ENCODE assay signal across 8 mouse cellular contexts in the genomic region with DNA sequence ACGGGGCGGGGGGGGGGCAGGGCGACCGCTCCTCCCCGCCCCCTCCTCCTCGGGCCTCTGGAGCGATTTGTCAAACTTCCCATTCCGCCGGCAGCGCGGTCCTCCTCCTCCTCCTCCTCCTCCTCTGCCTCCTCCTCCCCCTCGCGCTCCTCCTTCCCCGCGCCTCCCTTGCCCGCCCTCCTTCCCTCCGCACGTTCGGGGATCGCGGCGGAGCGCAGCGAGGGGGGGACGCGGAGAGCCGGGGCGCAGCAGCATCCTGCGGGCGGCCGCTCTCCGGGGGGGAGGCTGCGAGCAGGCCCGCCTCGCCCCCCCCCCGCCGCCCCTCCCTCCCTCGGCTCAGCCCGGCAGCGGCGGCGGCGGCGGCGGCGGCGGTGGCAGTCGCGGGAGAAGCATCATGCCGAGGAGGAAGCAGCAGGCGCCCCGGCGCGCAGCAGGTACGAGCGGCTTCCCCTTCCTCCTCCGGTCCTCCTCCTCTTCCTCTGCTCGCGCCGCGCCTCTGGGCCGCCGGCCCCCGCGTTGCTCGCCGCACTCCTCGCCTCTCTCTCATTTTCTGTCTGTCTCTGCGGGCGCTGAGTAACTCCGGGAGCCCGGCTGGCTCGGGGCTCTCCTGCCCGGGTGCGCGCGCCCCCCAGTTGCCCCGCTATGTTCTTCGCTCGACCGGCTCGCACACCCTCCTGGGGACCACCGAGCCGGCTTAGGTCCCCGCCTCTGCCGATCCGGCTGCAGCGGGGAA. TPM values are rescaled to one million over a fixed set of nuclear protein-coding genes. Genes with fewer than 3 reads are reported as not detected.
A peak's percentile ranks its signal among the peaks of the same experiment; 100 is the strongest.
DNase-seq lines count a peak whose midpoint lies in the region; ATAC-seq and TF ChIP-seq lines count a peak whose summit lies in the region.

Tshz3 (plus strand) TSS at position 263 of the 733 bp plus-strand sequence.

- peaks cover 22% of the 10 kb centered on the region for H3K4me1 ChIP-seq in intestine, embryonic 16.5 days (ENCODE audit: control insufficient read depth, insufficient read depth, low read length)
- H3K4me1 ChIP-seq in small intestine, adult 2 months (ENCODE audit: control insufficient read depth, insufficient read depth, insufficient read length, low read length), result peaks cover 3% of the 10 kb centered on the region

- no peak for TF ChIP-seq POLR2A in small intestine, adult 2 months (IDR thresholded peaks at IDR 0.05; ENCODE audit: low read depth, low read length)

- 0% methylated on average over 47 of the region's 88 CpGs for WGBS in intestine, embryonic 16.5 days
- under 1% methylated on average over 60 of the region's 88 CpGs for WGBS in small intestine, adult 2 months

- H3K27me3 ChIP-seq in intestine, embryonic 16.5 days (replicated peaks; ENCODE audit: control insufficient read depth, insufficient read depth, low read length), result peaks cover 15% of the 10 kb centered on the region
- H3K27me3 ChIP-seq in small intestine, adult 2 months (ENCODE audit: control insufficient read depth, insufficient read depth, low read length), result peaks cover 17% of the 10 kb centered on the region; the same call in 1 of the 2 replicates

- peak; percentile 77 for DNase-seq in adrenal gland, postnatal 10 days
- peak; percentile 73 to 81 for DNase-seq in cerebellum, postnatal 25 days
- DNase-seq in gastrocnemius, postnatal 4 days (ENCODE audit: low spot score in 2 of 2), result peak; percentile 68 to 78
- DNase-seq in left cerebral cortex, postnatal 4 days, result no peak
- no peak for DNase-seq in spleen, adult 12 weeks (ENCODE audit: low spot score)

- H3K9me3 ChIP-seq in intestine, embryonic 16.5 days (ENCODE audit: control insufficient read depth, low read length), result no peaks in the 10 kb centered on the region

- peak within 1 kb of the TSS; percentile 96 for H3K4me2 ChIP-seq in intestine, embryonic 16.5 days (ENCODE audit: low read depth, low read length)

- intact Hi-C loops in left cerebral cortex, postnatal 4 days (cut with DNase I), result loop anchor here (5.0 to 10.0 kb wide), 2 partner anchors 363 to 626 kb away; no protein-coding TSS in a partner anchor

- H3K36me3 ChIP-seq in intestine, embryonic 16.5 days (ENCODE audit: control insufficient read depth, insufficient read depth, low read length), result no peaks in the 10 kb centered on the region
- H3K36me3 ChIP-seq in small intestine, adult 2 months (ENCODE audit: control insufficient read depth, insufficient read depth, low read length), result no peaks in the 10 kb centered on the region

- TF ChIP-seq CTCF in small intestine, adult 2 months (IDR thresholded peaks at IDR 0.05; ENCODE audit: extremely low read depth, insufficient read length, insufficient replicate concordance, low read depth, low read length), result no peak

- ATAC-seq in intestine, embryonic 16.5 days, result peak; percentile 62
- peak; percentile 38; the same call in 1 of the 2 replicates for ATAC-seq in megakaryocyte progenitor cell, adult 5-6 weeks (replicated peaks; ENCODE audit: poor library complexity)

- H3K27ac ChIP-seq in intestine, embryonic 16.5 days (ENCODE audit: low read length), result peak within 1 kb of the TSS; percentile 91
- peak within 1 kb of the TSS; percentile 76; the same call in 1 of the 2 replicates for H3K27ac ChIP-seq in small intestine, adult 2 months (ENCODE audit: insufficient read depth, low read depth, low read length)

- peak within 1 kb of the TSS; percentile 81 for H3K9ac ChIP-seq in intestine, embryonic 16.5 days (ENCODE audit: low read depth, low read length)

- H3K4me3 ChIP-seq in intestine, embryonic 16.5 days (ENCODE audit: low read length), result peak within 1 kb of the TSS; percentile 81
- peak within 1 kb of the TSS; percentile 70 for H3K4me3 ChIP-seq in small intestine, adult 2 months (ENCODE audit: low read depth, low read length)

RNA-seq across cellular contexts. Expression of gene Tshz3, which starts in this region (rescaled TPM):
- total RNA-seq in adrenal gland, postnatal 10 days (2021), result 1 to 10 TPM; 5.1 to 6.1 TPM
- total RNA-seq in gastrocnemius, postnatal 4 days (2021), result 10 to 100 TPM; 15.9 to 18.8 TPM
- polyA plus RNA-seq in intestine, embryonic 16.5 days (2015; fragmentation: Nextera tagmentation; extraction: Ambion mirVana), result 9.7 and 10.4 TPM in 2 replicates
- 10 to 100 TPM; 62.3 to 64.5 TPM for total RNA-seq in left cerebral cortex, postnatal 4 days (2021)
- total RNA-seq in megakaryocyte progenitor cell, adult 5-6 weeks (2015), result 0.02 and 0.24 TPM in 2 replicates
- total RNA-seq in megakaryocyte progenitor cell, adult 5-6 weeks (2017), result 0.27 TPM in 1 of 2 replicates, not detected in the other
- polyA plus RNA-seq in small intestine, adult 2 months (2012; rRNA removed), result 1.3 and 2.2 TPM in 2 replicates

Comparison
In these comparisons a context has a peak if more than half of its experiments do, and no peak if none do; other contexts are left out.
1. RNA of gene Tshz3 (total RNA-seq): 62.3 to 64.5 TPM in left cerebral cortex, postnatal 4 days, 15.9 to 18.8 TPM in gastrocnemius, postnatal 4 days and 5.1 to 6.1 TPM in adrenal gland, postnatal 10 days; 0.02 to 0.27 TPM in megakaryocyte progenitor cell, adult 5-6 weeks; every median in the first group is over 4 times any median in the second.
2. Peak in ATAC-seq in megakaryocyte progenitor cell, adult 5-6 weeks; RNA of the gene not detected or under 1 TPM.
3. DNase-seq: peak in adrenal gland, postnatal 10 days (single experiment), cerebellum, postnatal 25 days (2 of 2) and gastrocnemius, postnatal 4 days (2 of 2); none in left cerebral cortex, postnatal 4 days (single experiment) and spleen, adult 12 weeks (single experiment).